ENCODE assay signal across 24 mouse cellular contexts in genomic region chr9:95555233-95555740, GRCm38 (mm10). TPM values are rescaled to one million over a fixed set of nuclear protein-coding genes. Genes with fewer than 3 reads are reported as not detected.
DNase-seq lines count a peak whose midpoint lies in the region; ATAC-seq and TF ChIP-seq lines count a peak whose summit lies in the region.
"Had no signal": no experiment of that assay in that cellular context is flagged by ENCODE, and none has a peak within 500 bp of the region (broad histone marks: within the 10 kb centered on the region; RNA-seq: fewer than 3 reads in every experiment).

No protein-coding gene starts in this region.

- no peak overlapping the region for H3K4me3 ChIP-seq in bone marrow, adult 2 months (replicated peaks; ENCODE audit: control insufficient read depth, low read depth, low read length)
- peak overlapping the region; percentile 4 for H3K4me3 ChIP-seq in erythroblast, embryonic 14.5 days (replicated peaks)
- H3K4me3 ChIP-seq in liver, embryonic 13.5 days (replicated peaks) = peak overlapping the region; percentile 16
- H3K4me3 ChIP-seq: forebrain, embryonic 13.5 days; heart, embryonic 15.5 days; limb, embryonic 12.5 days; lung, embryonic 15.5 days; megakaryocyte, embryonic 14.5 days; midbrain, embryonic 15.5 days; neural tube, embryonic 12.5 days had no signal

- peaks cover 2% of the 10 kb centered on the region for H3K36me3 ChIP-seq in erythroblast, embryonic 14.5 days (ENCODE audit: control insufficient read depth)
- H3K36me3 ChIP-seq in liver, embryonic 13.5 days = no peaks in the 10 kb centered on the region
- H3K36me3 ChIP-seq: heart, embryonic 15.5 days; limb, embryonic 12.5 days; lung, embryonic 15.5 days; midbrain, embryonic 15.5 days; neural tube, embryonic 12.5 days had no signal

- no peak for DNase-seq in liver, embryonic 13.5 days
- peak; percentile 29 to 53 for DNase-seq in spleen, postnatal 10 days (ENCODE audit: low spot score in 2 of 2)
- DNase-seq in ovary, postnatal 36 days (ENCODE audit: low spot score) = no peak
- DNase-seq in urinary bladder, postnatal 10 days (ENCODE audit: low spot score) = no peak
- no peak for DNase-seq in gastrocnemius, postnatal 14 days
- DNase-seq: adrenal gland, postnatal 25 days; cerebellum, adult 11 months; cerebellum, postnatal 14 days; heart, postnatal 36 days; kidney, adult 2 months; kidney, postnatal 14 days; lung, postnatal 36 days; right cerebral cortex, adult 18-20 months; thymus, postnatal 14 days had no signal

- peak; percentile 29 for ATAC-seq in liver, embryonic 13.5 days (ENCODE audit: low read depth)
- ATAC-seq: forebrain, embryonic 13.5 days; midbrain, embryonic 15.5 days had no signal

- H3K4me2 ChIP-seq in liver, embryonic 13.5 days = peak overlapping the region; percentile 49
- H3K4me2 ChIP-seq: forebrain, embryonic 13.5 days; heart, embryonic 15.5 days; hindbrain, embryonic 14.5 days; limb, embryonic 12.5 days; lung, embryonic 15.5 days; midbrain, embryonic 15.5 days; neural tube, embryonic 12.5 days had no signal

- TF ChIP-seq CTCF in bone marrow, adult 2 months (IDR thresholded peaks at IDR 0.05; ENCODE audit: control insufficient read depth, insufficient read depth, low read length) = no peak

- H3K27me3 ChIP-seq in erythroblast, embryonic 14.5 days (ENCODE audit: control insufficient read depth) = peaks cover 35% of the 10 kb centered on the region
- peaks cover 33% of the 10 kb centered on the region for H3K27me3 ChIP-seq in liver, embryonic 13.5 days

- WGBS in bone marrow, adult 2 months = 59% methylated on average over 5 of the region's 5 CpGs
- 45% methylated on average over 5 of the region's 5 CpGs for WGBS in liver, embryonic 13.5 days (ENCODE audit: insufficient replicate concordance)

- peak overlapping the region; percentile 62 for H3K9ac ChIP-seq in liver, embryonic 13.5 days
- H3K9ac ChIP-seq: forebrain, embryonic 13.5 days; heart, embryonic 15.5 days; hindbrain, embryonic 14.5 days; limb, embryonic 12.5 days; lung, embryonic 15.5 days; midbrain, embryonic 15.5 days; neural tube, embryonic 12.5 days had no signal

- intact Hi-C loops in gastrocnemius, postnatal 14 days (cut with DNase I; ENCODE audit: low total_unique reads) = no loop called here

- TF ChIP-seq POLR2A in bone marrow, adult 2 months (IDR thresholded peaks at IDR 0.05; ENCODE audit: borderline replicate concordance, control insufficient read depth, low read depth, low read length) = no peak

- peak overlapping the region; percentile 92 for H3K27ac ChIP-seq in bone marrow, adult 2 months (ENCODE audit: control insufficient read depth, insufficient read depth, low read depth, low read length, poor library complexity)
- H3K27ac ChIP-seq in liver, embryonic 13.5 days = peak overlapping the region; percentile 92
- H3K27ac ChIP-seq: forebrain, embryonic 13.5 days; heart, embryonic 15.5 days; hindbrain, embryonic 14.5 days; limb, embryonic 12.5 days; lung, embryonic 15.5 days; midbrain, embryonic 15.5 days; neural tube, embryonic 12.5 days had no signal

- peaks cover 8% of the 10 kb centered on the region for H3K4me1 ChIP-seq in bone marrow, adult 2 months (ENCODE audit: control insufficient read depth, insufficient read depth, low read length)
- H3K4me1 ChIP-seq in erythroblast, embryonic 14.5 days (ENCODE audit: control insufficient read depth) = peaks cover 90% of the 10 kb centered on the region
- H3K4me1 ChIP-seq in liver, embryonic 13.5 days (replicated peaks) = peaks cover 96% of the 10 kb centered on the region

- peaks cover 5% of the 10 kb centered on the region; the same call in 1 of the 2 replicates for H3K9me3 ChIP-seq in erythroblast, embryonic 14.5 days (ENCODE audit: control insufficient read depth, low read length)
- no peaks in the 10 kb centered on the region for H3K9me3 ChIP-seq in liver, embryonic 13.5 days (replicated peaks)
- H3K9me3 ChIP-seq: forebrain, embryonic 13.5 days; heart, embryonic 15.5 days; limb, embryonic 12.5 days; lung, embryonic 15.5 days; midbrain, embryonic 15.5 days; neural tube, embryonic 12.5 days had no signal

RNA-seq across cellular contexts. Expression of gene Paqr9, which starts 4.2 kb away (rescaled TPM):
- 17.0 and 17.9 TPM in 2 replicates for polyA plus RNA-seq in bone marrow, adult 2 months (2011; ENCODE audit: insufficient read depth, insufficient read length, low replicate concordance, missing spikeins)
- polyA plus RNA-seq in erythroblast, embryonic 14.5 days (2012) = 0.32 and 0.41 TPM in 2 replicates
- polyA plus RNA-seq in liver, embryonic 13.5 days (2015; fragmentation: Nextera tagmentation; extraction: Ambion mirVana) = 8.4 and 8.5 TPM in 2 replicates
- total RNA-seq in gastrocnemius, postnatal 14 days (2021) = 1 to 10 TPM; 4.5 to 4.8 TPM

RNA-seq across cellular contexts. Expression of gene U2surp, which starts 43.5 kb away (rescaled TPM):
- 63.8 and 79.3 TPM in 2 replicates for polyA plus RNA-seq in bone marrow, adult 2 months (2011; ENCODE audit: insufficient read depth, insufficient read length, low replicate concordance, missing spikeins)
- 0.51 and 0.69 TPM in 2 replicates for polyA plus RNA-seq in erythroblast, embryonic 14.5 days (2012)
- 87.5 and 114 TPM in 2 replicates for polyA plus RNA-seq in liver, embryonic 13.5 days (2015; fragmentation: Nextera tagmentation; extraction: Ambion mirVana)
- 10 to 100 TPM; 24.6 to 25.2 TPM for total RNA-seq in gastrocnemius, postnatal 14 days (2021)

Comparison
In these comparisons a context has a peak if more than half of its experiments do, and no peak if none do; other contexts are left out.
1. DNase-seq: peak in spleen, postnatal 10 days (2 of 2); none in liver, embryonic 13.5 days (single experiment), ovary, postnatal 36 days (single experiment), urinary bladder, postnatal 10 days (single experiment) and gastrocnemius, postnatal 14 days (single experiment).
2. RNA of gene U2surp, which starts 43.5 kb away (polyA plus RNA-seq): 87.5 to 114 TPM in liver, embryonic 13.5 days and 63.8 to 79.3 TPM in bone marrow, adult 2 months; 0.51 to 0.69 TPM in erythroblast, embryonic 14.5 days; every median in the first group is over 10 times any median in the second.